Mouse (Mus musculus) left cerebral cortex, postnatal 14 days (tissue): ENCODE data around the gene Dock7. TPM values are rescaled to one million over a fixed set of nuclear protein-coding genes. Genes with fewer than 3 reads are reported as not detected.
A peak's percentile ranks its signal among the peaks of the same experiment; 100 is the strongest.

Source experiments
- DNase-seq, 2 experiments: peaks; one replicate each; pipeline ENCODE4 v3.0.0; 2021 to 2022; ENCODE audit warnings: low spot score in 2 of 2, mixed read lengths in 1 of 2
- intact Hi-C: fragments of 180-260 bp; cut with DNase I; formaldehyde crosslinking; loops from one replicate; pipeline ENCODE4 v1.15.1; 2025
- total RNA-seq, 2 experiments: library from RNA; stranded (reverse); gene quantifications; 2 replicates each; pipeline ENCODE4 v1.2.3; 2021

Dock7 gene
- total RNA-seq, 2 experiments from 2014 or later = 48.4 to 49.6 TPM

DNA sequence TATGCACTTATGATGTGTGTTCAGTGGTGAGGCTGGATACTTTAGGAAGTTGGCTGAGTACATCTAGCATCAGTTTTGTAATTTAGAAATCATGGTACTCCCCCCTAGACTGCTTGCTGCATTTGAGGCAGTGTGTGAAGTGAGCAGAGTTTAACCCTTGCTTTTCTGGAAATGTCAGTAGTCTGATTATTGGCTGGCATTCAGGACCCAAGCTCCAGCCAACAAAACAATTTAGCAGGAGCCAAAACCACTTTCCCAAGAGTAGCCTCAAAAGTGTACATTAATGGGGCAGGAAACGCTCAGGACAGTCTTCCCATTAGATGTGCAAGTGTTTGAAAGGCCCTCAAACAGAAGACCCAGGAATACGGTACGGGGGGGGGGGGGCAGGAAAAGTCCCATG lies 2.8 kb upstream of the Dock7 start:
- intact Hi-C loops = no loop called here
- DNase-seq = no peak

DNA sequence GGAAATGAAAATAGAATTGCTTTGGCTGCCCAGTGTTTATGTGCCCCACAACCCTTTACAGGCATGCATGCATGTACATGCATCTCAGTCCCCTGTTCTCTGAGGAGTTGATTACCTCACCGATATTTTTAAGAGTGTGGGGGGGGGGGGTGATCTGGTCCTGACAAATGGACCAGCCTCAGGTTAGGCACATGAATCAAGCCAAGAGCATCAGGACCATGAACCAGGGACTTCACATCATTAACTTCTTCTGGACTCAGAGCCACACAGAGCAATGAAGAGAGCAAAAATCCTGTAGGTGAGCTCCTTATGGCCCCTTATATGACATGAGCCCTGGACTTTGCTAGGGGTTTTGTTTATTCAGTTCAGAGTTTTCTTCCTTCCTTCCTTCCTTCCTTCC lies 2.1 kb upstream of the Dock7 start:
- no peak for DNase-seq
- intact Hi-C loops = no loop called here

DNA sequence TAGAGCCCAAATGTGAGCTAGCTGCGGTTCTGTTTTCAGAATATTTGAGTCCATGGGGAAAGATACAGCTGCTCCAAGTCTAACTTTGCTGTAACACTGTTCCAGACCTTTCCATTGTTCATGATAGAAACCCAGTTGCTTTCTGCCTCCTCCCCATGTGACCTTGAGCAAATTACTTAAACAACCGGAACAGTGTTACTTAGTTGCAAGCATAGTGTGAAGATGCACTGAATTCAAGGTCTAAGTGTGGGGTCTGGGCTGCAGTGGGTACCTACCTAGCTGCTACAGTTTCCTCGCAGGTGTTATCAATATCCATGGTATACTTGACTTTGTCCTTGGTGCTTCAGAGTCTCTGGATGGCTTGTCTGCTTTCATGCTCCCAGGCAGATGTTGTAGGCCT lies 1.3 kb upstream of the Dock7 start:
- intact Hi-C loops = no loop called here
- DNase-seq = no peak

DNA sequence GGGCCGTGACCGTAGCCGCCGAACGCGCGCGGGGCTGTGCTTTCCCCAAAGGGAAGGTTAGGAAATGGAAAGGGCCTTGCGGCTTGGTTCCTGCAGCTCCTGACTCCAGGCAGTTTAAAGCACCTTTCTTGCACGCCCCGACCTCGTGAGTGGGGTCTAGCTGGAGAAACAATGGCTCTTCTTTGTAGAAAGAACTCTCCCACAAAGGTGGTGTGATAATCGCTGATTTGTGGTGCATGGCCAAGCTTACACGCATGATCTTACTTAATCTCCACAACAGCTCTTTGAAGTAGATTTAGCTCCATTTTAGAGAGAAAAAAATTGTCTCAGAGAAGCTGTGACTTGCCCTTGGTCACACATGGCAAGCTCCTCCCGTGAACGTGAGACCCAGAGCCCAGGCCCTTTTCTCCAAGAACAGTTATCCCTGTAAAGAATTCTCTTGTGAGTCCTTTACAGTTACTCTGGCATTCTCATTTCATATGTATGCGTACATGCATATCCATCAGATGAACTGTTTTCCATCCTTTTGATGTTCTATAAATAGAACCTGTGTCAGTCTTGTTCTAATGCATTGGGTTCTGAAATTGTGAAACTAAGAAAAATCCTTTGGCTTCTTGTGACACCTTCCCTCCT lies 524 bp upstream of the Dock7 start:
- DNase-seq = peak in 1 of 2 experiments; percentile 31

DNA sequence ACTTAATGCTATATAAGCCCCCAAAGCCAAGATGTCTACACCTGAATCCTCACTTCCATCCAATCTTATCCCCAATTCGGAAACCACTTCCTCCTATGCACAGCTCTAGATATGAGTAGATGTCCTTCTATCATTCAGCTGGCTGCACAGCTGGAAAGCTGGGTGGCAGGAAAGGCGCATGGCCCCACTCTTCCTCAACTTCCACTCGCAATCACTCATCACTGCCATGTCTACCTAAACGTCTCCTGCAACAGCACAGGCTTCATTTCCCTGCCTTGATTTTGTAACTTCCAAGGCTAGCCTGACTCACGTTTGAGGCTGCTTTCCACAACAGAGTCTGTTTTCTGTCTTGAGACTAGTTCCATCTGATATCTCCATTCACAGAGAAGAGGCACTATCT lies 1.7 kb downstream of the Dock7 start:
- intact Hi-C loops = no loop called here
- DNase-seq = no peak

More for the DNA sequence above, 524 bp upstream of the Dock7 start:
- intact Hi-C loops = no loop called here

DNA sequence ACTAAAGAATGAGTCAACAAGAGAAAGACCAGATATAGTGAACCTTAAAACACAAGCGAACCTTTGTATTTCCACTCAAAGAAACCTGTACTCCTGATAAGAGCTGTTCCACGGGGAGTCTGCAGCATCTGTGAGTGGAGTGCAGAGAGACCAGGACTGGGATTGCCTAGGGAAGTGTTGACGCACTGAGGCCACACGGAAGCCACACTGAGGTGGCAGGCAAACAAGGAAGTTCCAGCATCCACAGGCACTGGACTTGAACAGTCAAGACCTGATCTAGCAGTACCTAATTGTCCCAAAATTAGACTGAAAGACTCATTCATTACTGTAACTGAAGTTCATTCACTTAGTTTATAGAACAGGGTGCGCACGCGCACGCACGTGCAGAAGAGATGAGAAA lies 4.9 kb downstream of the Dock7 start:
- intact Hi-C loops = no loop called here
- DNase-seq = no peak

DNA sequence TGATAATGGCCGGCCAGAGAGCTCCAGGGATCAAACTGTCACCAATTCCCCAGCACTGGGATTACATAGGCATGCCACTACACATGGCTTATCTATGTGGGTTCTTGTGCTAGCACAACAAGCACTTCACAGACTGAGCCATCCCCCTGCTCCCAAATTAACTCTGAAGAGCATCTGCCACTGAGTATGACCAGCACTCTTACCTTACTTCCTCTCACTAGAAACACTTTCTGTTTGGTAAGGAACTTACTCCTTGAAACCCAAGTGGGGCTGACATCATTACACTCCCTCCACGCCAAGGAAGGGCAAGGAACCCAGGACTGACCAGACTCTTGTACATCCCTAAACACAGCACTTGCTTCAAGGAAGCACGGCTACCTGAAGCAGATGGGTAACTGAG lies 9.0 kb downstream of the Dock7 start:
- intact Hi-C loops = no loop called here
- DNase-seq = no peak

DNA sequence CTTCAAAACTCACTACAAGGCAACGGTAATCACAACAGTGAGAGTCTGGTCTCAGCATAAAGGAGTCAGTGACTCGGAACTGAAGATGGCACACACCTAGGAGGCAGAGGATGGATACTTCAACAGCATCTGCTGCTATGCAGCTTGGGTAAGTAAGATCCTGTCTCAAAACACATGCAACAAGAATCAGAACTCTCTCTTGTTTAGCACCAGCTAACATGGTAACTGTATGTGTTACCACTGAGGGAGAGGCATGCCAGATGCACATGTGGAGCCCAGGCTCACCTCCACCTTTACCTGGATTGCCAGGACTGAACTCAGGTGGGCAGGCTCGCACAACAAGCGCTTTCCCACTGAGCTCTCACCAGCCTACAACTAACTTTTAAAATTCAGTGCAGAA lies 11.9 kb downstream of the Dock7 start:
- intact Hi-C loops = no loop called here
- no peak for DNase-seq

DNA sequence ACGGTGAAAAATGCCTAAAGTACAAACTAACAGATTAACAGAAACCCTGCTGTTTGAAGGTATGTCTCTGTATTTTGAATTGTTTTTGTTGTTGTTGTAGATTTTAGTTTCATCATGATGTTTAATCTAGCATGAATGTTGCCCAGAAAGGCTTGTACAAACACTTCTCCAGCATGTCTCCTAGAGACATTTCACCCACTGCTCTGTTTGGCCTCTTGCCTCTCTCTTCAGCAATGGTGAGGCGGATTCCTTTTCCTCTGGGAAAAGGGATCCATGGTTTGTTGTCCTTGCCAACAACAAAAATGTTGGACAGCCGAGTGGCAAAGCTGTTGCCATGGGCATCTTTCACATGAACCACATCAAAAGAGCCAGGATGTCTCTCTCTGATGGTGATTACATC lies 17.9 kb downstream of the Dock7 start:
- intact Hi-C loops = no loop called here
- DNase-seq = no peak

DNA sequence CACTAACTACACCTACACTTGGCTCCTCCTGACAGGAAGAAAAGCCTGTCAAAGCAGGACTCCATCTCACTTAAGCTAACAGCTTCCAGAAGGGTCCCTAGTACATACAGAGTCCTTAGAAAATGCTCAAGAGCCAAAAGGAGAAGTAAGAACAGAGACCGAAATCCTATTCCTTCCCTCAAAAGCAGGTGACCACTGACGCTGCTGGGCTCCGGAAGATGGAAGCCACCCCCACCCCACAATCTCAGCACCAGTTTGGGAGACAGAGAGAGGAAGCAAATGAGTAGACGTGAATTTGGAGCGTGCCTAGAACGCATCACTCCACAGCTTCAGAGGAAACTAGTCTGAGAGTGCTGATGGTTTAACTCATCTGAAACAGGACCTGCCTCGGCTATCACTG lies 20.0 kb downstream of the Dock7 start:
- DNase-seq = no peak
- intact Hi-C loops = no loop called here

DNA sequence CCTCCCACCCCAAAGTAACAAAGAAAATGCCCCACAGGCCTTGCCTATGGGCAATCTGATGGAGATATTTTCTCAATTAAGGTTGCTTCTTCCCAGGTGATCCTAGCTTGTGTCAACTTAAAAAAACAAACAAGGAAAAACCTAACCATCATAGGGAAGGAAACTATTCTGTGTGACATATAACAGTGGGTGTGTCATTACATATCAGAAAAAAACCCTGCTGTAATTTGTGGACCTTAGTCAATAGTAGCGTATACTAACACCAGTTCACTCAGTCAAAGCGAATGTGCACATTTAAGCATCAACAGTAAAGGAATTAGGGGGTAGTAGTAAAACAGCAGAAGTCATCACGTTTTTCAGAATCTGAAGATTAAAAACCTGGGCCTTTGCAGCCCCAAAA lies 28.9 kb downstream of the Dock7 start:
- intact Hi-C loops = no loop called here
- DNase-seq = no peak

DNA sequence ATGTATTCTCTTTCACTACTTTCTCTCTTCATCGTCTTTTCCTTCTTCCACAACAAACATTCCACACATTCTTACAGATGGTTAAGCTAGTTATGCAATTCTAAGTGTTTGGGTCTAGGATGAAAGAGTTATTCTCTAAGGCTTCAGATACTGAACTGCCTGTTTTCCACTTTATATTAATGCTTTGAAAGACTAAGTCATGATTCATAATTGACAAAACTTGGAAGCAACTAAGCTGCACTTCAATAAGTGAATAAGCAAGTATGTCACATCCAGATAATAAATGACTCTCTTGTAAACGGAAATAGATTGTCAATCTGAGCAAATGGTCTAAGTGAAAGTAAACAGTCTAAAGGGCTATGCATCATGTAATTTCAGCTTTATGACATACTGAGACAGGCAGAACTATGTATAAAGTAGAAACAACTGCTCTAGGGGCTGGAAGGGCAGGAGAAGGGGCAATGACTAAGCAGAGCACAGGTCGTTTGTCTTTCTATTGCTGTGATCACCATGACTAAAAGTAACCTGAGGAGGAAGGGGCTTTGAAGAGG lies 29.5 kb downstream of the Dock7 start:
- intact Hi-C loops = no loop called here

DNA sequence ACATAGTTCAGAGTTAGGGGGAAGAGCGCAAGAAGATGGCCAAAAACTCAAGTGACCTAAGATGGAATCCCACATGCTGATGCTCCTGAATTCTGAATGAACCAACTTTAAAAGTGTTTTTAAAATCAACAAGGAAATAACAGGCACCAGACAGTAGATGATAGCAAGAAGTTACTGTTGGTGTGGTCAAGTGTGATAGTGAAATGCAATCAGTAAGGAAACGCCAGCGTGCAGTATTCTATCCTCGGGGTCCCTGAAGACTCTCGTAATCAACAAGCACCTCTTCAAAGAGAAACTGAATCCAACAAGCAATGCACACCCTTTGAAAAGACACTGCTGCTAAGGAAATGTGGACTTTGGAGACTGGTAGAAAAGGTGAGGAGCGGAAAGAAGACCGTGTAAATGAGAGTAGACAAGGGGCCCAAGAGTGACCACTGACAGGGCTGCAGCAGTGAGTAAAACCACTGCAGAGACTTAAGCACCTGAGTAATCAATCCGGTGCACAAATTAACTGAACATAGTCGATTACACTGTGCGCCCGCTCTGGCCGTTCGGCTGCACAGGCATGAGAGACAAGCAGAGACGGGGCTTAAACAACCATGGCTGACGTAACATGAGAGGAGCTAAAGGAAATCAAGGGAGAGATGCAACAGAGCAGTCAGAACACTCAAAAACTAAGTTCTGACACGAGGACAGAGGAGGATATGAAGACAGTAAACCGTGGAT lies 32.8 kb downstream of the Dock7 start:
- intact Hi-C loops = no loop called here
- no peak for DNase-seq

More for the DNA sequence above, 29.5 kb downstream of the Dock7 start:
- no peak for DNase-seq

DNA sequence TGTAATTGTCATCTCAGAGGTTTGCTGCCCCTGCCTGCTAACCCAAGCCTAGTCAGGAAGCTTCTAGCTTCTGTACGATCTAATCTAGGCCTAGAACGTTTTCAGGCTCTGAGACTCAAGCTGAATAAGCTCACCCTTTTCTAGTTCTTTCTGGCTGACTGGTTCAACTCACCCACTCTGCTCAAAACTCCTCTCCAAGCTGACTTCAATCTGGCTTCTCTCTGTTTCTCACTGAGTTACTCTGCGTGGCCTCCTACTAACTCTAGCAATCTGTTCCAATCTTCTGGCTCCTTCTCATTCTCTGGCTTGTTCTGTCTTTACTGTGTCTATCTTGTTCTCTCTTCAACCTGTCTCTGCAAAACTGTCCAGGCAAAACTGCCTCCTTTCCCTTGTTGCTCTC lies 36.9 kb downstream of the Dock7 start:
- no peak for DNase-seq
- intact Hi-C loops = no loop called here

DNA sequence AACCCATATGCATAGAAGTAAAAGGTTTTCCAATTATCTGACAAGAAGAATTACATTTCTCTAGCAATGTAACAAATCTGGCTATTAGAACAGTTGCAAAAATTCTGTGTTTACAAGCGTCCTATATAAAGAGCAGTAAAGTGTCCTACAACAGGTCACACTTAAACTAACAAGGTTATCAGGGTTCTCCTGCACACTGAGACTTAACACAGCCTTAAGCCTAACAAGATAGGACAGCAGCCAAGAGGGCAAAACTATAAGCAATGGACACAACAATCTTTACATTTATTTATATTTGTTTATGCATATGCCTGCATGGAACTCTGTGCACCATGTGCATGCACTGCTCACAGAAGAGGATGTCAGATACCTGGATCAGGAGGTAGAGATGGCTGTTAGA lies 39.5 kb downstream of the Dock7 start:
- DNase-seq = no peak
- intact Hi-C loops = no loop called here

DNA sequence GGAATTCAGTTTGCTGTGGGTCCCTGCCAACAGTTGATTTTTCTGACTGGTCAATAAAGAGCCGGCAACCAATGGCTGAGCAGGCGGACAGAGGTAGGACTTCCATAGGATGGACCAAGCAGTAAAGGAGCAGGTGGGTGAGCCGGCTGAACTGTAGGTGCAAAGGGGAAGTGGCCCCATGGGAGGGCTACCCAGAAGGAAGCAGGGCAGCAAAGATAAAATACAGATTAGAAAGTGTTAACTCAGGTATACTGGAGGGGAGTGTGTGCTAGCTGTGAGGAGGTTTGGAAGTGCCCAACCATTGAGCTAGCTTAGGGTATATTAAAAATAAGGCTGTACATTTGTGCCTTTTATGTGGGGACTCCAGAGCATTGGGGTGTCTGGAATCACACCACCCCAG lies 42.7 kb downstream of the Dock7 start:
- no peak for DNase-seq
- intact Hi-C loops = no loop called here

DNA sequence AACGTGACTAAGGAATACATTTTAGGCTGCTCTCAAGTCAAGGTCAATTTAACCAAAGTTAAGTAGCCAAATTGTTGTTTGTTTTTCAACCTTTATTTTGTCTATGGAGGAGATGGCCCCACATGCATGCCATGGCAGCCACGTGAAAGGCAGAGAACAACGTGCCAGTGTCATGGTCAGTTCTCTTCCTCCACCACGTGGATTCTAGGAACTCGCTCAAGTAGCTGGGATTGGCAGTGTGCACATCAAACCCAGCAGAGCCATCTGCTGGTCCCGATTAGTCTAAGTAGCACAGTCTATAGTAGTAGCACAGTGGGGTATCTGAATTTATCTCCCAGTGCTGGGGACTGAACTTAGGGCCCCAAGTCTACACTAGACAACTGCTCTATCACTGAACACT lies 51.9 kb downstream of the Dock7 start:
- intact Hi-C loops = no loop called here
- no peak for DNase-seq

DNA sequence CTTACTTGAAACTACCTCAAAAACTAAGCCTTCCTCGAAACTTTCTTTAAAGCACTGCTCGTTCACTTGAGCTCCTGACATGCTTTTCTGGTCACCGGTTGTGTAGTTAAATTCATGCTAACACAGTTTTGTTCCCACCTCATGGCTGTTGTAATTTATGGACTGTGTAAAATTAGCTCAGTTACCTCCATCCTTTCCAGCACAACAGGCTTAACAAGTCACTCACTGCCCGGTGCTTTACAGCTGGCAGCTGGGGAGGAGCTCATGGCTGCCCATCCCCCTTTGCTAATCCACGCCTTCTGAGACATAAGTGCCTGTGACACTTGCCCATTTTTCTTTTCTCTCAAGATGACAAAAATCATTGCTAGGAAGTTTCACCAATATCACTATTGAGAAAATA lies 56.2 kb downstream of the Dock7 start:
- intact Hi-C loops = no loop called here
- no peak for DNase-seq

DNA sequence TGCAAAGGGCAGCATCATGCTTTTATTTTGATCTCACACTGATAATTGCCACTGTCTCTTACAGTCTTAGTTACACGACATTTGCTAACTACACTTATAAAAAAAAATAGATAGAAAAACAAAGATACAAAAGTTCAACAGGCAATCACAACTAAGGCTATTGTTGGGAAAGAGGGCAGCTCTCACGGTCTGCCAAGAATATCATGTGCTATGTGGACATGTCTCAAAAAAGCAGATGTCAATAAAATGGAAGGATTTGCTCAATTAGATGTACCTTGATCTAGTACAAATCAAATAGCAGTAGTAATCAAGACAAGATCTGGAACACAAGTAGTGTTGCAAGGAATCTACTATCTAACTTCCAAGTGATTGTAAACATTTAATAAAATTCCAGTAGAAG lies 72.1 kb downstream of the Dock7 start:
- intact Hi-C loops = no loop called here
- DNase-seq = no peak

DNA sequence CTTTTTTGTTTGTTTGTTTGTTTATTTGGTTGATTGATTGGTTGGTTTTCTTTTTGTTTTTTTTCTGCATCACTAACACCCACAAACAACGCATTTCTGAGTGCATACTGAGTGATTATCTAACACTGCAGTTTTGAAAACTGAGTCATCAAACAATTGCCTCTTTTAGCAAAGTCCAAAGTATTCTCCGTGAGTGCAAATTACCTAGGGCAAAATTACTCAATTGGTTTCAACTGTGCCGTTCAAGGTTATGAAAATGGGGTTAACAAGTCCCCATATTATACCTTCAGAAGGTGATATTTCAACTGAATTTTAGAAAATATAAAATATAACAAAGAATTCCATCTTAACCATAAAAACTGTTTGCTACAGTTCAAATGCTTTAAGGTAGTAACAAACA lies 74.2 kb downstream of the Dock7 start:
- DNase-seq = no peak
- intact Hi-C loops = no loop called here

DNA sequence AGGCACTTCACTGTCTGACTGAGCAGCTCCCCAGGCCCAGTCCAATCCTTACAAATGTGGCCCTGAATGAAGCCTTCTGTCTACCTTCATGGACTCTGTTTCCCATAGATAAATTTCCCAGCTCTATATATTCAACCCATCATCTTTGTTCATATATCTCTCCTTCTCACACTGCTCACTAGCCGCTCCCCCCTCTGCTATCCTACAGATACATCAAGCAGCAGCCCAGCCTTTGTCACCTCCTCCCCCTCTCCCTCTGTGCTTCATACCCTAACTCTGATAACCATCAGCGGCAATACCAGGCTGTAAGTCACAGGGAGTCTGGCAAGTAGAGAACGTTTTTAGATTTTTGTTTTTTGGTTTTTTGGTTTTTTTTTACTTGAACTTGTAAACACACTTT lies 75.9 kb downstream of the Dock7 start:
- DNase-seq = no peak
- intact Hi-C loops = no loop called here
